Mouse (Mus musculus) limb, embryonic 12.5 days (tissue): ENCODE results near the gene Zfp367. TPM values are rescaled to one million over a fixed set of nuclear protein-coding genes. Genes with fewer than 3 reads are reported as not detected.
A peak's percentile ranks its signal among the peaks of the same experiment; 100 is the strongest.

Experiments
- ATAC-seq: fragments of 200-750 bp; cut with Nextera tagmentation; 2 replicates; pipeline ENCODE4 v1.8.0; 2017; ENCODE audit warnings: low read depth, moderate TSS enrichment; ENCODE audit not compliant: insufficient number of reproducible peaks, insufficient read depth, low FRiP score, low TSS enrichment
- H3K27ac ChIP-seq: fragments of 300-500 bp; sonication (generic); 2 replicates; pipeline ENCODE4 v1.5.1; 2016; ENCODE audit warnings: mild to moderate bottlenecking, moderate library complexity
- H3K27me3 ChIP-seq: fragments of 300-500 bp; sonication (generic); 2 replicates; pipeline ENCODE4 v1.6.1; 2016; ENCODE audit warnings: mild to moderate bottlenecking, moderate library complexity
- H3K36me3 ChIP-seq: fragments of 300-500 bp; sonication (generic); 2 replicates; pipeline ENCODE4 v1.6.1; 2016; ENCODE audit warnings: mild to moderate bottlenecking, moderate library complexity
- H3K4me1 ChIP-seq: fragments of 300-500 bp; sonication (generic); replicated peaks from 2 replicates; pipeline ENCODE4 v1.6.1; 2016
- H3K4me2 ChIP-seq: fragments of 300-500 bp; sonication (generic); 2 replicates; pipeline ENCODE4 v1.6.1; 2016; ENCODE audit warnings: mild to moderate bottlenecking, moderate library complexity
- H3K4me3 ChIP-seq: fragments of 300-500 bp; sonication (generic); replicated peaks from 2 replicates; pipeline ENCODE4 v1.5.1; 2016; ENCODE audit warnings: mild to moderate bottlenecking
- H3K9ac ChIP-seq: fragments of 300-500 bp; sonication (generic); replicated peaks from 2 replicates; pipeline ENCODE4 v1.6.1; 2016; ENCODE audit warnings: mild to moderate bottlenecking, moderate library complexity
- H3K9me3 ChIP-seq: fragments of 300-500 bp; sonication (generic); 2 replicates; pipeline ENCODE4 v1.6.1; 2016; ENCODE audit warnings: mild to moderate bottlenecking, moderate library complexity
- whole genome bisulfite sequencing: fragments of 180-500 bp; shearing (Covaris S2); methylation state at CpG from one replicate; pipeline ENCODE4 v1.1.7; 2016; 5-methylcytosine and 5-hydroxymethylcytosine counted together
- polyA plus RNA-seq: library from polyadenylated mRNA; unstranded; fragments of >200 nt; fragmentation: Nextera tagmentation; extraction: Ambion mirVana; gene quantifications from 2 replicates; pipeline ENCODE4 v1.2.1, GENCODE M21; 2016

Zfp367 gene
- polyA plus RNA-seq, 1 experiment from 2014 or later: 17.4 TPM

DNA sequence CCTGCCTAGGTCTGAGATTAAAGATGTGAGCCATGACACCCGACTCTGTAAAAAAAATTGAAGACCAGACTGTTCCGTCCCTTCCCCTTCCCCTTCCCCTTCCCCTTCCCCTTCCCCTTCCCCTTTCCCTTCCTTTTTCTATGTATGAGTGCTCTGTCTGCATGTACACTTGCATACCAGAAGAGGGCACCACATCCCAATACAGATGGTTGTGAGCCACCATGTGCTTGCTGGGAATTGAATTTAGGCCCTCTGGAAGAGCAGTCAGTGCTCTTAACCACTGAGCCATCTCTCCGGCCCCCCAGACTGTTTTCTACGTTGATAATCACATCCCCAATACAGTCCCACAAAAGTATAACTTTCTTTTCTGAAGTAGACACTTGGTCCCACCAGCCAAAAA, 27.3 kb upstream of the Zfp367 start:
- Histone ChIP-seq H3K4me1 (no peaks in the 10 kb centered on the region), H3K27ac (no peak overlapping the region), H3K27me3 (no peaks in the 10 kb centered on the region), H3K36me3 (peaks cover 71% of the 10 kb centered on the region), H3K4me2 (no peak overlapping the region), H3K4me3 (no peak overlapping the region), H3K9ac (no peak overlapping the region), H3K9me3 (no peaks in the 10 kb centered on the region)
- no peak for ATAC-seq
- WGBS: 85% methylated on average over 4 of the region's 4 CpGs

- Histone ChIP-seq H3K4me3 (no peak overlapping the region), H3K27me3 (no peaks in the 10 kb centered on the region), H3K9me3 (no peaks in the 10 kb centered on the region), H3K4me2 (no peak overlapping the region), H3K9ac (no peak overlapping the region), H3K36me3 (peaks cover 68% of the 10 kb centered on the region), H3K4me1 (no peaks in the 10 kb centered on the region), H3K27ac (no peak overlapping the region)
- 84% methylated on average over 13 of the region's 13 CpGs for WGBS
- no peak for ATAC-seq
Measured at GRCm38 (mm10) chr13:64178746-64179652, 26.0 kb upstream of the Zfp367 start.

- Histone ChIP-seq H3K36me3 (peaks cover 70% of the 10 kb centered on the region), H3K4me3 (no peak overlapping the region), H3K27ac (no peak overlapping the region), H3K9me3 (peaks cover under 1% of the 10 kb centered on the region; the same call in 1 of the 2 replicates), H3K9ac (no peak overlapping the region), H3K4me2 (no peak overlapping the region), H3K27me3 (no peaks in the 10 kb centered on the region), H3K4me1 (no peaks in the 10 kb centered on the region)
- WGBS: 79% methylated on average over 7 of the region's 7 CpGs
- ATAC-seq: no peak
Measured at GRCm38 (mm10) chr13:64178000-64178399, 25.0 kb upstream of the Zfp367 start.

- WGBS: 99% methylated on average over 25 of the region's 25 CpGs
- ATAC-seq: no peak
Measured at GRCm38 (mm10) chr13:64169746-64170145, 16.7 kb upstream of the Zfp367 start.

DNA sequence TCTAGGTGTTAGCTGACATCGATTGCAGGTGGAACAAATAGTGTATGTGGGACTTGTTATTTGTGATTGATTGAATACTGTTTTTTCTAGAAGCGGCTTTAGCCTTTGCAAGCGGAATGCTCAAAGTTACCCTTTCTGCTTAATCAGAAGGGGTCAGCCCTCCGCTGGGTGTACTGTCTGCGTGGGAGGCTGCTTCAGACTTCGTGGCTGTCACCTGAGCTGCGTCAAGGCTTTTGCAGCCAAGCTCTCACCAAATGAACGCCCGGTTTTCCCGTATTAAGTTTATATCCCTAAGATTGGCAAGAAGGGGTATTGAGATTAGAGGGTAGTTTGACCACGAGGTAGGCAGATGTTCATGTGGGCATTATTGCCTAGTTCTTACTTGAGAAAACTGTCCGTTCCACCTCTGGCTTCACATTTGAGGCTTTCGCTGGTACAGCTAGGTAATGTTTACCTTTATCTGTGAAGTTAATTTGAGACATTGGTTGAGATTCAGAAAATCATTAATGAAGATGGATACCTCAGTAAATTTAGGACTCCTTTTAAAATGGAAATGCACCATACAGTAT, 10.2 kb upstream of the Zfp367 start:
- H3K36me3 ChIP-seq: peaks cover 19% of the 10 kb centered on the region
- H3K4me2 ChIP-seq: peak overlapping the region; percentile 79
- H3K27ac ChIP-seq: no peak overlapping the region
- no peak for ATAC-seq
- H3K4me3 ChIP-seq: peak overlapping the region; percentile 85
- H3K4me1 ChIP-seq: peaks cover 16% of the 10 kb centered on the region
- peaks cover 21% of the 10 kb centered on the region for H3K9me3 ChIP-seq
- H3K9ac ChIP-seq: peak overlapping the region; percentile 87; the same call in 1 of the 2 replicates
- H3K27me3 ChIP-seq: peaks cover 14% of the 10 kb centered on the region; the same call in 1 of the 2 replicates
- WGBS: 30% methylated on average over 13 of the region's 13 CpGs

More at GRCm38 (mm10) chr13:64169746-64170145, 16.7 kb upstream of the Zfp367 start:
- Histone ChIP-seq H3K4me1 (no peaks in the 10 kb centered on the region), H3K9me3 (peaks cover 69% of the 10 kb centered on the region), H3K27me3 (no peaks in the 10 kb centered on the region), H3K27ac (no peak overlapping the region), H3K4me2 (no peak overlapping the region), H3K9ac (no peak overlapping the region), H3K4me3 (no peak overlapping the region), H3K36me3 (peaks cover 83% of the 10 kb centered on the region)

DNA sequence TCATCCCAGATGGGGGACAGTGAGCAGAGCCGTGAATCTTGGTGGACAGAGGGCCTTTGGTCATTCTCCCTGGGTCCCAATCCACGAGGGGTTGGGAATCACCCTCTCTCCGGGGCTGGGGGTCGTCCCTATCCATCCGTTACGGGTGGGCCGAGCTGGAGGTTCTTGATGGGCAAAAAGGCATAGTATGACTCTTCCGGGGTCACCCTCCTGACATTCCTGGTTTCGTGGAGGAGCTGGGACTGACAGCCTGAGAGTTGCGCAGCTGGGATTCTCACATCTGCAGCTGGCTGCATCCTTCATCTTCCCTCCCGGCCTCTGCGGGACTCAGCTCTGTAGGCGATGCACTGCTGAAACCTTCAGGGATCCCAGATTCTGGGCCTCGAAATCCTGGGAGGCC, 9.6 kb upstream of the Zfp367 start:
- Histone ChIP-seq H3K4me1 (peaks cover 16% of the 10 kb centered on the region), H3K4me3 (peak overlapping the region; percentile 85), H3K27ac (no peak overlapping the region), H3K36me3 (peaks cover 16% of the 10 kb centered on the region), H3K27me3 (peaks cover 14% of the 10 kb centered on the region; the same call in 1 of the 2 replicates), H3K4me2 (peak overlapping the region; percentile 79), H3K9me3 (peaks cover 18% of the 10 kb centered on the region), H3K9ac (peak overlapping the region; percentile 87)
- no peak for ATAC-seq
- 1% methylated on average over 14 of the region's 14 CpGs for WGBS

DNA sequence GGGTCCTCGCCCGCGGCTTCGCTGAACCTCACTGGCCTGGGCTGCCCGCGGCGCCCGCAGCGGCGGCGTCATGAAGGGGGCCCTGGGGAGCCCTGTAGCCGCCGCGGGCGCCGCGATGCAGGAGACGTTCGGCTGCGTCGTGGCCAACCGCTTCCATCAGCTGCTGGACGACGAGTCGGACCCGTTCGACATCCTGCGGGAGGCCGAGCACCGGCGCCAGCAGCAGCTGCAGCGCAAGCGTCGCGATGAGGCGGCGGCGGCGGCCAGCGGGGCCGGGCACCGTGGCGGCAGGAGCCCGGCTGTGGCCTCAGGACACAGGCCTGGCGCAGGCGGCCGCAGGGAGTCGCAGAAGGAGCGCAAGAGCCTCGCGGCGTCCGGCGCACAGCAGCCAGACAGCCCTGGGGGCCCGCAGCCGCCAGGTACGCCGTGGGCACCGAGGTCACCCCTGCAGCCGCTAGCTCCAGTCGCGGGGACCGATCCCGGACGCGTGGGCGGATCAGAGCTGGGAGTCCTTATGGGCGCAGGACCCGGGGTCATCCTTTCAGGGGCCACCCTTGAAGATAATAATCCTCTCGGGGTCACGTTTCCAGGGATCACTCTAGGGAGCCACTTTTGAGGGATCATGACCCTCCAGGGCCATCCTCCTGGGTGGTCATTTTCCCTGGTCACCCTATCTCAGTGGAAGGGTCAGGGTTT, 9.1 kb upstream of the Zfp367 start:
- H3K4me2 ChIP-seq: peak overlapping the region; percentile 79
- peak overlapping the region; percentile 83 for H3K27ac ChIP-seq
- peaks cover 12% of the 10 kb centered on the region for H3K36me3 ChIP-seq
- ATAC-seq: peak; percentile 52
- under 1% methylated on average over 71 of the region's 71 CpGs for WGBS
- peak overlapping the region; percentile 85 for H3K4me3 ChIP-seq
- H3K9me3 ChIP-seq: peaks cover 12% of the 10 kb centered on the region
- peaks cover 14% of the 10 kb centered on the region; the same call in 1 of the 2 replicates for H3K27me3 ChIP-seq
- H3K4me1 ChIP-seq: peaks cover 16% of the 10 kb centered on the region
- H3K9ac ChIP-seq: peak overlapping the region; percentile 87

- peak within 1 kb of the TSS; percentile 83 for H3K27ac ChIP-seq
- peaks cover 14% of the 10 kb centered on the region; the same call in 1 of the 2 replicates for H3K27me3 ChIP-seq
- peak within 1 kb of the TSS; percentile 85 for H3K4me3 ChIP-seq
- peaks cover 16% of the 10 kb centered on the region for H3K4me1 ChIP-seq
- H3K9ac ChIP-seq: peak within 1 kb of the TSS; percentile 87
- H3K9me3 ChIP-seq: peaks cover 7% of the 10 kb centered on the region
- WGBS: under 1% methylated on average over 31 of the region's 31 CpGs
- H3K4me2 ChIP-seq: peak within 1 kb of the TSS; percentile 79
- ATAC-seq: peak; percentile 98
- peaks cover 6% of the 10 kb centered on the region for H3K36me3 ChIP-seq
Measured at GRCm38 (mm10) chr13:64161548-64161915, 8.5 kb upstream of the Zfp367 start, which contains the start of gene Habp4. Gene Habp4 (plus strand): TSS chr13:64161824.

- H3K4me3 ChIP-seq: no peak overlapping the region
- no peak overlapping the region for H3K9ac ChIP-seq
- H3K27ac ChIP-seq: no peak overlapping the region
- no peak for ATAC-seq
- H3K4me1 ChIP-seq: peaks cover 12% of the 10 kb centered on the region
- H3K27me3 ChIP-seq: 0 out of 2 replicates have a peak, but pooled peaks cover 7% of the 10 kb centered on the region
- H3K4me2 ChIP-seq: no peak overlapping the region
- no peaks in the 10 kb centered on the region for H3K9me3 ChIP-seq
- no peaks in the 10 kb centered on the region for H3K36me3 ChIP-seq
Measured at GRCm38 (mm10) chr13:64156966-64157365, 4.0 kb upstream of the Zfp367 start.

DNA sequence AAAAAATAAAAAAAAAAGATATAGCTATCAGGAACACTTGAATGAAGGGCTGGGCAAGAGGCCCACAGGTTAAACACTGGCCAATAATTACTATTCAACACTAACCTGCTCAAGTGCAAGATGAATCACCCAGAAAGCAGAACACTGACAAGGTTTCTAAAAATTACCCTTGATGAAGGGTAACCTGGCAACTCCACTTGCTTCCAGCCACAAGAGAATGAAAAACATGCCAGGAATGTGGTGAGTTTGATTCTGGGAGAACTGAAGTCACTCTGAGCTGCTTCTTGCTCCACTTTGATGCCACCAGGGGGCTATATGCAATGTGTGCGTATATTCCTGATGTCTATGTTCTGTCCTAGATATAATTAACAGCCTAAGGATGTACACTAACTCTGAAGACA, 2.2 kb upstream of the Zfp367 start:
- Histone ChIP-seq H3K9ac (no peak overlapping the region), H3K27ac (no peak overlapping the region), H3K4me2 (no peak overlapping the region), H3K9me3 (no peaks in the 10 kb centered on the region), H3K36me3 (no peaks in the 10 kb centered on the region), H3K4me3 (no peak overlapping the region), H3K4me1 (peaks cover 23% of the 10 kb centered on the region), H3K27me3 (0 out of 2 replicates have a peak, but pooled peaks cover 4% of the 10 kb centered on the region)
- no peak for ATAC-seq
- 20% methylated on average over 1 of the region's 1 CpGs for WGBS

- Histone ChIP-seq H3K4me2 (no peak overlapping the region), H3K4me1 (peaks cover 27% of the 10 kb centered on the region), H3K27ac (no peak overlapping the region), H3K4me3 (no peak overlapping the region), H3K9ac (no peak overlapping the region), H3K9me3 (no peaks in the 10 kb centered on the region), H3K27me3 (no peaks in the 10 kb centered on the region), H3K36me3 (no peaks in the 10 kb centered on the region)
- WGBS: 54% methylated on average over 2 of the region's 2 CpGs
- ATAC-seq: no peak
Measured at GRCm38 (mm10) chr13:64154651-64155050, 1.6 kb upstream of the Zfp367 start.
